Mouse (Mus musculus) megakaryocyte progenitor cell, adult 5-6 weeks (primary cell): ENCODE results near the gene Wdr5. TPM values are rescaled to one million over a fixed set of nuclear protein-coding genes. Genes with fewer than 3 reads are reported as not detected.
"Not testable (repeated sequence)": the region's sequence is repeated elsewhere in the genome, so short reads cannot be mapped to it uniquely, and the experiment has no call there.

Experiments used
- ATAC-seq: replicated peaks from 2 replicates; pipeline ENCODE4 v1.8.0; 2016; ENCODE audit warnings: mild to moderate bottlenecking, moderate TSS enrichment, inconsistent platforms; ENCODE audit not compliant: poor library complexity
- total RNA-seq, 2 experiments: library from RNA; stranded (forward) in 1 of 2; stranded (reverse) in 1 of 2; fragments of 157-497, 149-512 nt in 1 of 2; fragments of 200-1000 nt in 1 of 2; gene quantifications; 2 replicates each; pipeline versions ENCODE4 v1.2.3 to v1.2.4; 2015 to 2017

Gene Wdr5
- total RNA-seq, 2 experiments from 2014 or later = 36.7 to 85.6 TPM

- ATAC-seq = 0 out of 2 replicates have a peak, but pooled peaks have one; percentile 17
These were observed 18.4 kb upstream of the Wdr5 start for GRCm38 (mm10) chr2:27496391-27497028.

GRCm38 (mm10) chr2:27504113-27504885, 10.7 kb upstream of the Wdr5 start:
- peak; percentile 88 for ATAC-seq

- no peak for ATAC-seq
These were observed 9.4 kb upstream of the Wdr5 start for GRCm38 (mm10) chr2:27505539-27505938.

- ATAC-seq = not testable (repeated sequence)
These were observed 8.3 kb upstream of the Wdr5 start for GRCm38 (mm10) chr2:27506658-27507057.

- no peak for ATAC-seq
These were observed 7.4 kb upstream of the Wdr5 start, which contains the start of gene Brd3 for GRCm38 (mm10) chr2:27507562-27507961. TSS of gene Brd3 (minus strand) at chr2:27507662.

GRCm38 (mm10) chr2:27510706-27511105, 4.3 kb upstream of the Wdr5 start:
- no peak for ATAC-seq

- peak; percentile 28 for ATAC-seq
These were observed 2.0 kb upstream of the Wdr5 start for GRCm38 (mm10) chr2:27512909-27513308.

- no peak for ATAC-seq
These were observed 1.1 kb upstream of the Wdr5 start for GRCm38 (mm10) chr2:27513861-27514260.

GRCm38 (mm10) chr2:27515341-27516166, 597 bp downstream of the Wdr5 start:
- ATAC-seq = no peak

GRCm38 (mm10) chr2:27516289-27516688, 1.3 kb downstream of the Wdr5 start:
- ATAC-seq = no peak

GRCm38 (mm10) chr2:27518283-27518682, 3.3 kb downstream of the Wdr5 start:
- ATAC-seq = 0 out of 2 replicates have a peak, but pooled peaks have one; percentile 17

GRCm38 (mm10) chr2:27538455-27539330, 23.7 kb downstream of the Wdr5 start:
- ATAC-seq = not testable (repeated sequence)

- ATAC-seq = no peak
These were observed 24.4 kb downstream of the Wdr5 start for GRCm38 (mm10) chr2:27539336-27539735.

GRCm38 (mm10) chr2:27539772-27540514, 25.0 kb downstream of the Wdr5 start:
- ATAC-seq = peak; percentile 93

- ATAC-seq = no peak
These were observed 25.5 kb downstream of the Wdr5 start for GRCm38 (mm10) chr2:27540515-27540836.

- ATAC-seq = no peak
These were observed 26.3 kb downstream of the Wdr5 start for GRCm38 (mm10) chr2:27541225-27541624.

- no peak for ATAC-seq
These were observed 29.7 kb downstream of the Wdr5 start for GRCm38 (mm10) chr2:27544613-27545012.

GRCm38 (mm10) chr2:27545517-27545916, 30.6 kb downstream of the Wdr5 start:
- ATAC-seq = not testable (repeated sequence)

- not testable (repeated sequence) for ATAC-seq
These were observed 31.1 kb downstream of the Wdr5 start for GRCm38 (mm10) chr2:27546041-27546440.

- peak; percentile 39; the same call in 1 of the 2 replicates for ATAC-seq
These were observed 32.4 kb downstream of the Wdr5 start for GRCm38 (mm10) chr2:27547326-27547725.
